Mouse (Mus musculus) stomach, postnatal 0 days (tissue): Measurements from ENCODE around the gene Gm5916. TPM values are rescaled to one million over a fixed set of nuclear protein-coding genes. Genes with fewer than 3 reads are reported as not detected.

ENCODE experiments used
- ATAC-seq: fragments of 200-750 bp; cut with Nextera tagmentation; 2 replicates; pipeline ENCODE4 v1.8.0; 2017; ENCODE audit not compliant: low FRiP score, low TSS enrichment
- DNase-seq: peaks from one replicate; pipeline ENCODE4 v3.0.0-alpha.2; 2016; ENCODE audit warnings: low spot score
- H3K27ac ChIP-seq: fragments of 300-500 bp; sonication (generic); replicated peaks from 2 replicates; pipeline ENCODE4 v1.5.1; 2014; ENCODE audit warnings: mild to moderate bottlenecking, control low read depth
- H3K27me3 ChIP-seq: fragments of 300-500 bp; sonication (generic); 2 replicates; pipeline ENCODE4 v1.6.1; 2014; ENCODE audit warnings: low read length; ENCODE audit not compliant: control insufficient read depth, insufficient read depth
- H3K36me3 ChIP-seq: fragments of 300-500 bp; sonication (generic); 2 replicates; pipeline ENCODE4 v1.6.1; 2014; ENCODE audit warnings: low read length, mixed read lengths; ENCODE audit not compliant: control insufficient read depth, insufficient read depth
- H3K4me1 ChIP-seq: fragments of 300-500 bp; sonication (generic); replicated peaks from 2 replicates; pipeline ENCODE4 v1.6.1; 2014; ENCODE audit warnings: antibody characterized with exemption; ENCODE audit not compliant: control insufficient read depth, insufficient read depth
- H3K4me2 ChIP-seq: fragments of 300-500 bp; sonication (generic); replicated peaks from 2 replicates; pipeline ENCODE4 v1.6.1; 2014; ENCODE audit warnings: low read depth, mild to moderate bottlenecking, control low read depth, moderate library complexity
- H3K4me3 ChIP-seq: fragments of 300-500 bp; sonication (generic); 2 replicates; pipeline ENCODE4 v1.5.1; 2014; ENCODE audit warnings: low read depth, low read length, control low read depth
- H3K9ac ChIP-seq: fragments of 300-500 bp; sonication (generic); 2 replicates; pipeline ENCODE4 v1.6.1; 2014; ENCODE audit warnings: mild to moderate bottlenecking, low read length, control low read depth, mixed read lengths
- H3K9me3 ChIP-seq: fragments of 300-500 bp; sonication (generic); 2 replicates; pipeline ENCODE4 v1.6.1; 2016; ENCODE audit warnings: low read length; ENCODE audit not compliant: control insufficient read depth
- CTCF ChIP-seq: IDR thresholded peaks from 2 replicates; pipeline ENCODE4 v1.5.1; 2016; ENCODE audit warnings: antibody characterized with exemption, low read depth, mild to moderate bottlenecking, moderate library complexity
- EP300 ChIP-seq: optimal IDR thresholded peaks from 2 replicates; pipeline ENCODE3; 2016; ENCODE audit warnings: antibody characterized with exemption
- WGBS: fragments of 180-500 bp; shearing (Covaris S2); extraction: QIAGEN DNeasy Blood & Tissue Kit; methylation state at CpG from one replicate; pipeline ENCODE4 v1.1.7; 2014; 5-methylcytosine and 5-hydroxymethylcytosine counted together
- polyA plus RNA-seq: library from polyadenylated mRNA; unstranded; fragments of >200 nt; fragmentation: Nextera tagmentation; extraction: Ambion mirVana; gene quantifications from 2 replicates; pipeline ENCODE4 v1.2.1, GENCODE M21; 2015

Gene Gm5916
- not detected in 2 replicates for polyA plus RNA-seq

- no peak within 1 kb of the TSS for H3K27ac ChIP-seq
- no peak within 1 kb of the TSS for H3K9ac ChIP-seq
- no peaks in the 10 kb centered on the region for H3K9me3 ChIP-seq
- ATAC-seq (no peak), DNase-seq (no peak)
- no peak for TF ChIP-seq EP300
- TF ChIP-seq CTCF: no peak
- no peaks in the 10 kb centered on the region for H3K36me3 ChIP-seq
- H3K4me1 ChIP-seq: no peaks in the 10 kb centered on the region
- 92% methylated on average over 1 of the region's 1 CpGs for WGBS
- H3K4me2 ChIP-seq: no peak within 1 kb of the TSS
- no peaks in the 10 kb centered on the region for H3K27me3 ChIP-seq
- no peak within 1 kb of the TSS for H3K4me3 ChIP-seq
Measured at GRCm38 (mm10) chr9:36128679-36129078, at the start of gene Gm5916. Gene Gm5916, minus strand, starts transcription at chr9:36128779.

Other genes starting within 250 kb of the Gm5916 start
- gene 9230113P08Rik, start 220.4 kb downstream of the Gm5916 start, polyA plus RNA-seq: not detected in 2 replicates